Mouse (Mus musculus): ENCODE measurements at regions not wholly inside any gene's neighbourhood (a gene's known extent, or its start where the extent isn't known, plus 50 kb on each side); places are given as distances from the start of the nearest gene placed in this dataset.

DNA sequence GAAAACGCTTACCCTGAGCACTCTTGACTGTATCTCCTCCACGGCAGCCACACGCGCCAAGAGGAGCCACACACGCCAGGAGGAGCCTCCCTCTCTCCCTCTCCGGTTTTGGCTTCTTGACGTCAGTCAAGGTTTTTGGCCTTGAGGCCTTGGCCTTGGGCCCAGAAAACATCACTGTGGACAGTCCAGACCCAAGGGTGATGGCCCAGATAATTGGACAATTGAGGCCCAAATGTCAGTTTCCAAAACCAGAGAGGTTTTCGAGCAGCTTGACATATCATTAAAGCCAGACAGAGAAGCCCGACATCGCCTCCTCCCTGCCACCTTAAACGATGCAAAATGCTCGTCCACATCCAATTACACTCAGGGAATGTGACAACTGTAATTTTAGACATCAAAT, 65.4 kb upstream of the Aldh1a3 start:
- DNase-seq (ENCODE audit: extremely low spot score in 1 of 2, low spot score in 1 of 2), result no peak

DNA sequence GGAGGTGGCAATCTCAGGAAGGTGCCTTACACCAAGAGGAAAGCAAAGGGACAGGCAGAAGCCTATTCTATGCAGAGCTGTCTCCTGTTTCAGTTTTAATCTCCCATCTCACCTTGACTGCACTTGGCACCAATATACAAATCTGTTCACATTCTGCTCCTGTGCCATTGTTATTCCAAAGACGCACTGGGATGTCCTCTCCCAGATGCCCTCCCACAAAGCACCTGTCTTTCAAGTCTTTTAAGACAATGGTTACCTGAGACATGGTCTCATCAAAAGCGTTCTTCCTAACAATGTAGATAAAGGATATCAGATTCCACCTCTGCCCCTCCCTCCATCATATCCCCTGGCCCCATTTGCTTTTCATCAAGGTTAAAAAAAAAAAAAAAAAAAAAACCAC, 64.2 kb upstream of the Aldh1a3 start:
- no peak for DNase-seq (ENCODE audit: extremely low spot score in 1 of 2, low spot score in 1 of 2)

DNA sequence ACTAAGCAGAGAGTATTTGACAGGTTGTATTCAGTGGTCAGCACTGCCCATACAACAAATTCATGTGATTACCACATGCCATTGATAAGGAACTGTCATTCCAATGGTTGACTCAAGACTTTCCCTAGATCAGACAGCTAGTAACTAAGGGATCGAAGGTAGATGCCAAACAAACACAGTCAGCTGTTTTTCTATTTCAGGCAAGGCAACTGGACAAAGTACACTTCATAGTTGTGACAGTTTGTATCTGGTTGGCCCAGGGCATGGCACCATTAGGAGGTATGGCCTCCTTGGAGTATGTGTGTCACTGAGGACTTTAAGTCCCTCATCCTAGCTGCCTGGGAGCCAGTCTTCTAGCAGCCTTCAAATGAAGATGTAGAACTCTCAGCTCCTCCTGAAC, 62.8 kb upstream of the Aldh1a3 start:
- no peak for DNase-seq (ENCODE audit: extremely low spot score in 1 of 2, low spot score in 1 of 2)

GRCm38 (mm10) chr7:66487751-66488150, 60.4 kb upstream of the Aldh1a3 start:
- DNase-seq (ENCODE audit: extremely low spot score in 1 of 2, low spot score in 1 of 2), result no peak

DNA sequence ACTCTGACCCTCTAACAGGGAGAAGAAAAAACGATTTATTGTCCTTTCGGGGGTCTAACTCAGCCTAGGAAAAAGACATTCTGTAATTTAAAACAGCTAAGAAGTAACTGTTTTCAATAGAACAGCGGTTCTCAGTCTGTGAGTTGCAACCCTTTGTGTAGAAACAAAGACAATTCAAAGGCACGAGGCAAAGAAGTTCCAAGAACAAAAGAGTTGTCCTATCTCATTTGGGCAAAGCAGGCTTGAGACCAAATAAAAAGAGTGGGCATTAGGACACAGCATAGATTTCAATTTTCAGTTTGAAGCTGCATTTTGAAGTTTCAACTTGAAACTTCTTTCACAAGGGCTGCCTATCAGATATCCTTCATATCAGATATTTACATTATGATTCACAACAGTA, 53.1 kb upstream of the Aldh1a3 start:
- no peak for DNase-seq (ENCODE audit: extremely low spot score in 1 of 2, low spot score in 1 of 2)

GRCm38 (mm10) chr7:66479321-66479720, 52.0 kb upstream of the Aldh1a3 start:
- no peak for DNase-seq (ENCODE audit: extremely low spot score in 1 of 2, low spot score in 1 of 2)

DNA sequence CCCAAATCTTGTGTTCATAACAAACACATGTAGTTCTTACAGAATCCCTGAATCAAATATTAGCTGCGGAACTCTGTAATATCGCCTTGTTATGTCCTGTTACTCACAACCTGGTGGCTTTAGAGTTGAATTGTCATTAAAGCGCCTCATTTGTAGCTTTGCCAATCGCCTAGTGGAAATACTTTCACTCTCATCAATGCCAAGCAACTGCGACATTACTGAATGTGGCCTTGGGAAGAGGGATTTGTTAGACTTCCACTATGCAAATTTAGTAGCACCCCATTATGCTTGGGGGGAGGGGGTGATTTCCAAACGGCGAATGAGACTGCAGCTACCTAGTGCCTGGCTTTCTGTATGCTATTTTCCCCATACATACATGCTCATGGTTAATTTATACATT, 50.8 kb upstream of the Aldh1a3 start:
- DNase-seq (ENCODE audit: extremely low spot score in 1 of 2, low spot score in 1 of 2), result no peak

DNA sequence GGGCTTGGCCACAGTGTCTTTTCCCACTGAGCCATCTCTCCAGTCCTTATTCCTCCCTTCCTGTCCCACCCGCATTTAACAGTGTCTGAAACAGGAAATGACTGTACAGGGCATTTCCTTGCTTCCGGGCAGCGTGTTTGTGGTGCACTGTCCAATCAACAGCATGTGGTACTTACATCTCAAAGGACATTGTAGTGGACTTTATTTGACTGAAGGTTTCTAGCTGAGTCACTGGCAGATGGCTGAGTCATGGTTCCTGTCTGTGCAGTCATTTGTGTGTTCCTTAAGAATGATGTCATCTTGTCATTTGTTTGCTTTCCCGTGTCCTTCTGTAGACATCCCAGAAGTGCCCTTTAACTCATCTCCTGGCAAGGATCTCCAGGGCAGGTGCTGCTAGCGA, 50.2 kb upstream of the Aldh1a3 start:
- peak in 1 of 2 experiments; percentile 16 for DNase-seq (ENCODE audit: extremely low spot score in 1 of 2, low spot score in 1 of 2)

All from frontal cortex, adult 2 months (tissue).